Mouse (Mus musculus) liver, postnatal 0 days (tissue): ENCODE results near the gene Plpp7.

ENCODE experiments used
- CTCF ChIP-seq: sonication (generic); IDR thresholded peaks from 2 replicates; pipeline ENCODE4 v1.5.1; 2016; ENCODE audit warnings: antibody characterized with exemption, low read depth
- EP300 ChIP-seq: IDR thresholded peaks from 2 replicates; pipeline ENCODE4 v1.6.1; 2016; ENCODE audit warnings: antibody characterized with exemption, low read depth, mild to moderate bottlenecking

GRCm38 (mm10) chr2:32070747-32071146, 24.6 kb upstream of the Plpp7 start:
- TF ChIP-seq CTCF (no peak), EP300 (no peak)
